Comparison of ENCODE assay signal across 41 mouse cellular contexts in the genomic region with DNA sequence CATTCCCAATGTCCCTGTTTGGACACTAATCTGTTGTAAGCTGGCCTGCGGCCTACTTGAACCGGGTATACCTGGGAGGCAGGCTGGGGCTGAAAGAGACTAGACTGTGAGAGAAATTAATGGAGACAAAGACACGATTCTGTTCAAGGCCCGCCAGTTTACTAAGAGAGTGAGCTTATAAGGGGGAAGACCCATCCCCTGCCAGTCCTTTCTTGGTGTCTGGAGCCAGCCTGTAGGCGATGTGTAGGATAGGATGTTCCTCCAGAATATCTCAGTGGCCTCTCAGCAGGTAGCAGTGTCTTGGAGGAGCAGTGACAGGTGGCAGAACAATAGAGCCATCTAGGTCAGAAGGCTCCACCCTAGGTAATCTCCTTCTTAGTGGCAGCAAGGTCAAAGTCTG. TPM values are rescaled to one million over a fixed set of nuclear protein-coding genes. Genes with fewer than 3 reads are reported as not detected.
"Had no signal": no experiment of that assay in that cellular context is flagged by ENCODE, and none has a peak within 500 bp of the region (broad histone marks: within the 10 kb centered on the region; RNA-seq: fewer than 3 reads in every experiment).

No protein-coding gene starts in this region.

RNA-seq across cellular contexts. Expression of gene Prl2c5, which starts 37.7 kb away (rescaled TPM):
- total RNA-seq: heart, postnatal 10 days; heart, postnatal 14 days; heart, postnatal 25 days; heart, postnatal 36 days; heart, postnatal 4 days; hematopoietic stem cell, adult 5-6 weeks; hindbrain, postnatal 0 days; layer of hippocampus, adult 18-20 months; layer of hippocampus, adult 2 months; layer of hippocampus, adult 8-10 months; layer of hippocampus, postnatal 10 days; layer of hippocampus, postnatal 14 days; layer of hippocampus, postnatal 25 days; layer of hippocampus, postnatal 36 days; left cerebral cortex, adult 18-20 months; left cerebral cortex, adult 2 months; left cerebral cortex, adult 8-10 months had no signal
- polyA plus RNA-seq: heart, embryonic 12.5 days; heart, embryonic 13.5 days; heart, embryonic 14.5 days; heart, embryonic 15.5 days; heart, embryonic 16.5 days; heart, postnatal 0 days; hindbrain, embryonic 10.5 days; hindbrain, embryonic 11.5 days; hindbrain, embryonic 12.5 days; hindbrain, embryonic 13.5 days; hindbrain, embryonic 14.5 days; hindbrain, embryonic 15.5 days; hindbrain, embryonic 16.5 days; hindbrain, postnatal 0 days; inflammation-experienced regulatory T-cells, adult 6 months; intestine, embryonic 14.5 days; intestine, embryonic 15.5 days; intestine, embryonic 16.5 days; intestine, postnatal 0 days; kidney, adult 2 months; kidney, embryonic 14.5 days; kidney, embryonic 15.5 days; kidney, embryonic 16.5 days; kidney, postnatal 0 days; large intestine, adult 2 months had no signal
